Mouse (Mus musculus) liver, embryonic 16.5 days (tissue): ENCODE measurements around the gene AU022252. TPM values are rescaled to one million over a fixed set of nuclear protein-coding genes. Genes with fewer than 3 reads are reported as not detected.

Experiments used
- ATAC-seq: fragments of 200-750 bp; cut with Nextera tagmentation; 2 replicates; pipeline ENCODE4 v1.8.0; 2017; ENCODE audit warnings: low read depth, mild to moderate bottlenecking, moderate number of reproducible peaks, moderate library complexity
- H3K27ac ChIP-seq: fragments of 300-500 bp; sonication (generic); 2 replicates; pipeline ENCODE4 v1.5.1; 2014; ENCODE audit warnings: mild to moderate bottlenecking, low read length
- H3K27me3 ChIP-seq: fragments of 300-500 bp; sonication (generic); 2 replicates; pipeline ENCODE4 v1.6.1; 2014; ENCODE audit warnings: low read depth, low read length, mixed read lengths; ENCODE audit not compliant: control insufficient read depth, insufficient read depth
- H3K36me3 ChIP-seq: fragments of 300-500 bp; sonication (generic); 2 replicates; pipeline ENCODE4 v1.6.1; 2014; ENCODE audit warnings: mild to moderate bottlenecking; ENCODE audit not compliant: control insufficient read depth, insufficient read depth
- H3K4me1 ChIP-seq: fragments of 300-500 bp; sonication (generic); 2 replicates; pipeline ENCODE4 v1.6.1; 2014; ENCODE audit warnings: low read depth, low read length, mixed read lengths; ENCODE audit not compliant: control insufficient read depth
- H3K4me2 ChIP-seq: fragments of 300-500 bp; sonication (generic); 2 replicates; pipeline ENCODE4 v1.6.1; 2014; ENCODE audit warnings: low read depth, low read length, mixed read lengths
- H3K4me3 ChIP-seq: fragments of 300-500 bp; sonication (generic); 2 replicates; pipeline ENCODE4 v1.5.1; 2014; ENCODE audit warnings: low read depth, mild to moderate bottlenecking, low read length
- H3K9ac ChIP-seq: fragments of 300-500 bp; sonication (generic); 2 replicates; pipeline ENCODE4 v1.6.1; 2014; ENCODE audit warnings: low read depth, low read length
- H3K9me3 ChIP-seq: fragments of 300-500 bp; sonication (generic); replicated peaks from 2 replicates; pipeline ENCODE4 v1.6.1; 2016; ENCODE audit warnings: low read length; ENCODE audit not compliant: control insufficient read depth
- WGBS: fragments of 180-500 bp; shearing (Covaris S2); extraction: QIAGEN DNeasy Blood & Tissue Kit; methylation state at CpG from one replicate; pipeline ENCODE4 v1.1.7; 2014; ENCODE audit not compliant: insufficient replicate concordance; 5-methylcytosine and 5-hydroxymethylcytosine counted together
- polyA plus RNA-seq: library from polyadenylated mRNA; unstranded; fragments of >200 nt; fragmentation: Nextera tagmentation; extraction: Ambion mirVana; gene quantifications from 2 replicates; pipeline ENCODE4 v1.2.1, GENCODE M21; 2015

AU022252 gene
- polyA plus RNA-seq, 1 experiment from 2014 or later = 11.6 TPM

GRCm38 (mm10) chr4:119167068-119167467 is 65.4 kb downstream of the AU022252 start:
- no peak overlapping the region for H3K4me2 ChIP-seq
- no peaks in the 10 kb centered on the region; the same call in 1 of the 2 replicates for H3K36me3 ChIP-seq
- H3K9ac ChIP-seq = no peak overlapping the region
- no peak overlapping the region for H3K27ac ChIP-seq
- H3K27me3 ChIP-seq = no peaks in the 10 kb centered on the region
- H3K4me3 ChIP-seq = no peak overlapping the region
- ATAC-seq = no peak
- 64% methylated on average over 4 of the region's 4 CpGs for WGBS
- H3K4me1 ChIP-seq = no peaks in the 10 kb centered on the region; the same call in 1 of the 2 replicates
- no peaks in the 10 kb centered on the region for H3K9me3 ChIP-seq

DNA sequence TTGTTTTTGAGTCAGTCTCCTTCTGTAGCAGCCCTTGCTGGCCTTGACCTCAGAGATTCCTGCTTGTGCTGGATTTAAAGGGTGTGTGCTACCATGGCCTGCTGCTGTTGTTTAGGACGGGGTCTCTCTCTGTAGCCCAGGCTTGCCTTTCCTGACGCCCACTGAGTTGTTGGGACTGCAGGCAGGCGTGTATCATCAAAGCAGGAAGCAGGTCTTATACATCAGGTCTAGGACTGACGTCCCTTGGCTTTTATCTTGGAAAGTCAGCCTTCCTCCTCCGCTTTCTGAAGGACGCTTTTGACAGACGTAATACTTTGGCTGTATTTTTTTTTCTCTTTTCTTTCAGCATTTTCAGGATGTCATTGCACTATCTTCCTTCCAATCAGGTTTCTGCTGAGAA is 66.6 kb downstream of the AU022252 start:
- Histone ChIP-seq H3K9ac (no peak overlapping the region), H3K4me3 (no peak overlapping the region), H3K27me3 (no peaks in the 10 kb centered on the region), H3K27ac (no peak overlapping the region), H3K36me3 (no peaks in the 10 kb centered on the region; the same call in 1 of the 2 replicates), H3K4me2 (no peak overlapping the region), H3K9me3 (no peaks in the 10 kb centered on the region), H3K4me1 (no peaks in the 10 kb centered on the region; the same call in 1 of the 2 replicates)
- ATAC-seq = no peak
- WGBS = 27% methylated on average over 7 of the region's 7 CpGs

DNA sequence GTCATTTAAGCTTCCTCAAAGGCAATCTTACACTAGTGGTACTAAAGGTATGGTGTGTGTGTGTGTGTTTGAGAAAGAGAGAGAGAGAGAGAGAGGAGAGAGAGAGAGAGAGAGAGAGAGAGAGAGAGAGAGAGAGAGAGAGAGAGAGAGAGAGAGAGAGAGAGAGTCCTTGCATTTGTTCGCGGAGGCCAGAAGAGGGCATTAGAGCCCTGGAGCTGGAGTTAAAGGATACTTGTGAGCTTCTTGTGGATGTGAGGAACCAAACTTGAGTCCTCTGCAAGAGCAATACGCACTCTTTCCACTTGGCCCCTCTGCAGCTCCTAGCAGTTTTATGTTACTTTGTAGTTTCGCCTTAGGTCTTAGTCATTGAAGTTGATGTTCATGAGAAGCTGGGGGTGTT is 69.5 kb downstream of the AU022252 start:
- no peak overlapping the region for H3K9ac ChIP-seq
- no peaks in the 10 kb centered on the region; the same call in 1 of the 2 replicates for H3K4me1 ChIP-seq
- H3K4me2 ChIP-seq = no peak overlapping the region
- no peaks in the 10 kb centered on the region for H3K9me3 ChIP-seq
- WGBS = 58% methylated on average over 4 of the region's 4 CpGs
- no peaks in the 10 kb centered on the region for H3K36me3 ChIP-seq
- H3K27me3 ChIP-seq = no peaks in the 10 kb centered on the region
- H3K4me3 ChIP-seq = no peak overlapping the region
- no peak overlapping the region for H3K27ac ChIP-seq
- no peak for ATAC-seq

- no peak for ATAC-seq
- 60% methylated on average over 3 of the region's 3 CpGs for WGBS
- H3K4me3 ChIP-seq = no peak overlapping the region
These were observed 71.2 kb downstream of the AU022252 start for GRCm38 (mm10) chr4:119161358-119161757.

GRCm38 (mm10) chr4:119157891-119158290 is 74.6 kb downstream of the AU022252 start:
- no peaks in the 10 kb centered on the region for H3K27me3 ChIP-seq
- H3K4me2 ChIP-seq = no peak overlapping the region
- H3K4me1 ChIP-seq = no peaks in the 10 kb centered on the region
- ATAC-seq = no peak
- H3K4me3 ChIP-seq = no peak overlapping the region
- H3K9ac ChIP-seq = no peak overlapping the region
- no peaks in the 10 kb centered on the region for H3K9me3 ChIP-seq
- no peak overlapping the region for H3K27ac ChIP-seq
- WGBS = 73% methylated on average over 5 of the region's 5 CpGs
- no peaks in the 10 kb centered on the region for H3K36me3 ChIP-seq

More at GRCm38 (mm10) chr4:119161358-119161757, 71.2 kb downstream of the AU022252 start:
- no peaks in the 10 kb centered on the region for H3K9me3 ChIP-seq
- no peak overlapping the region for H3K27ac ChIP-seq
- no peak overlapping the region for H3K4me2 ChIP-seq
- no peak overlapping the region for H3K9ac ChIP-seq
- H3K36me3 ChIP-seq = no peaks in the 10 kb centered on the region
- no peaks in the 10 kb centered on the region for H3K27me3 ChIP-seq
- H3K4me1 ChIP-seq = no peaks in the 10 kb centered on the region

- H3K36me3 ChIP-seq = no peaks in the 10 kb centered on the region
- ATAC-seq = no peak
- H3K4me2 ChIP-seq = no peak overlapping the region
- no peak overlapping the region for H3K27ac ChIP-seq
- no peaks in the 10 kb centered on the region for H3K9me3 ChIP-seq
- H3K4me1 ChIP-seq = no peaks in the 10 kb centered on the region
- H3K4me3 ChIP-seq = no peak overlapping the region
- no peak overlapping the region for H3K9ac ChIP-seq
- WGBS = 11% methylated on average over 2 of the region's 2 CpGs
- H3K27me3 ChIP-seq = no peaks in the 10 kb centered on the region
These were observed 75.3 kb downstream of the AU022252 start for GRCm38 (mm10) chr4:119157186-119157585.

Other genes starting within 250 kb of the AU022252 start
- gene Slc2a1, start 124.0 kb downstream of the AU022252 start, polyA plus RNA-seq = 288 and 291 TPM in 2 replicates
- gene Zfp691, start 58.5 kb downstream of the AU022252 start, polyA plus RNA-seq = 2.0 and 2.1 TPM in 2 replicates
- 359 and 361 TPM in 2 replicates for gene Ermap, start 42.7 kb downstream of the AU022252 start, polyA plus RNA-seq
- 69.6 and 79.2 TPM in 2 replicates for gene Svbp, start 37.4 kb downstream of the AU022252 start, polyA plus RNA-seq
- gene Tmem269, start 14.5 kb downstream of the AU022252 start, polyA plus RNA-seq = not detected in 2 replicates
- gene P3h1, start 203 bp upstream of the AU022252 start, polyA plus RNA-seq = 6.7 and 9.0 TPM in 2 replicates
- not detected in 2 replicates for gene Cldn19, start 22.7 kb upstream of the AU022252 start, polyA plus RNA-seq
- gene Ybx1, start 61.9 kb upstream of the AU022252 start, polyA plus RNA-seq = 150 and 152 TPM in 2 replicates
- gene Ppih, start 87.8 kb upstream of the AU022252 start, polyA plus RNA-seq = 37.7 and 45.8 TPM in 2 replicates
- gene Ccdc30, start 182.8 kb upstream of the AU022252 start, polyA plus RNA-seq = 0.99 and 1.0 TPM in 2 replicates
- 12.9 and 13.3 TPM in 2 replicates for gene Ppcs, start 189.7 kb upstream of the AU022252 start, polyA plus RNA-seq
- gene Zmynd12, start 190.1 kb upstream of the AU022252 start, polyA plus RNA-seq = 0.14 and 0.31 TPM in 2 replicates